Mouse (Mus musculus) A20 (cell line): ENCODE data around the gene Sox12.

ENCODE experiments used
- DNase-seq: peaks from one replicate; pipeline ENCODE4 v3.0.0-alpha.2; 2011; ENCODE audit warnings: low read depth, low spot score

Sox12 gene

GRCm38 (mm10) chr2:152358977-152359376 is 38.9 kb downstream of the Sox12 start:
- peak; percentile 39 for DNase-seq

DNA sequence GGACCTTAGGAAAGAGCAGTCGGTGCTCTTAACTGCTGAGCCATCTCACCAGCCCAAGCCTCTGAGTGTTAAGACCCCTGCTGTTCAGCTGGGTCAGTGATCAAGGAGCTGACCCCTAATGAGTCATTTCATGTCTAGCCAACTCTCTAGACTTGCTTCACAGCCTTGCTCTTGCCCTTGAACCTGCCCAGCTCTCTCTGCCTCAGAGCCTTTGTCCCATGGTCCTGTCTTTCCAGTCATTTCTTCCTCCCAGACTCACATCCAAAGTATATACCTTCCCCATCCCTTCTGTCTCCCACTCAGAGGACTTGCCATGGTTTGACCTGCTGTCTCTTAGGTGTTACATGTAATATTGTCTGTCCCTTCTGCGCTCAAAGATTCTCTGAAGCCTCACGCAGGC is 40.6 kb downstream of the Sox12 start:
- no peak for DNase-seq

- DNase-seq: no peak
Observed at GRCm38 (mm10) chr2:152349842-152350540, 47.9 kb downstream of the Sox12 start.

DNA sequence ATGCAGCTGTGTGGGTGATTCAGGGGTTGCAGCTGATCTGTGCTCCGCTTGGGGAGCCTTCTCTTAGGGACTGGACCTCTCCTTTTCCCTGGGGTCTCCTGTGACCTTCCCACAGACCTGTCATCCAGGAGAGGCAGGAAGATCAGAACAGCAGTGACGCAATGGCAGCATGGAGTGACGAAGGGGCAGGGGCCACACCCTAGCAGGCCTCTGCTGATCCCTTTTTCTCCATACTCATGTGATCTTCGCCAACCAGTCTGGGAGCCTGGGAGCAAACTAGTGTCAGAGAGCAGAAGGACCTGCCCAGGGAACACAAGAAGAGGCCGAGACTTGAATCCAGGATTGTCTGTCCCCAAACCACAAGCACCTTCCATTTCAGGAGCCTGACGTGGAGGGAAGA is 48.7 kb downstream of the Sox12 start:
- no peak for DNase-seq

GRCm38 (mm10) chr2:152347722-152348121 is 50.1 kb downstream of the Sox12 start:
- no peak for DNase-seq

GRCm38 (mm10) chr2:152346776-152347465 is 50.9 kb downstream of the Sox12 start:
- DNase-seq: no peak

- DNase-seq: no peak
Observed at GRCm38 (mm10) chr2:152345393-152345792, 52.5 kb downstream of the Sox12 start.

DNA sequence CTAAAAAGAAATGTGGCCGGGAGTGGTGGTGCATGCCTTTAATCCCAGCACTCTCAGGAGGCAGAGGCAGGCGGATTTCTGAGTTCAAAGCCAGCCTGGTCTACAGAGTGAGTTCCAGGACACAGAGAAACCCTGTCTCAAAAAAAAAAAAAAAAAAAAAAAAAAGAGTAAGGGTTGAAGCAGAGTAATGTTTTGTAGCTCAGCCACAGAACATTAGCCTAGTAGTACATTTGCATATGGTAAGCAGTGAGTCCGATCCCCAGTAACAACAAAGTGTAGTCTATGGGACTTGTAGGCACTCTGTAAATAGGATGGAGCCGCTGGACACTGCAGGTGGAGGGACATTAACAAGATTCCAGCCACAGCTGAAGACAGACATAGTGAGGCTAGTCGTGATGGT is 53.0 kb downstream of the Sox12 start:
- DNase-seq: no peak

DNA sequence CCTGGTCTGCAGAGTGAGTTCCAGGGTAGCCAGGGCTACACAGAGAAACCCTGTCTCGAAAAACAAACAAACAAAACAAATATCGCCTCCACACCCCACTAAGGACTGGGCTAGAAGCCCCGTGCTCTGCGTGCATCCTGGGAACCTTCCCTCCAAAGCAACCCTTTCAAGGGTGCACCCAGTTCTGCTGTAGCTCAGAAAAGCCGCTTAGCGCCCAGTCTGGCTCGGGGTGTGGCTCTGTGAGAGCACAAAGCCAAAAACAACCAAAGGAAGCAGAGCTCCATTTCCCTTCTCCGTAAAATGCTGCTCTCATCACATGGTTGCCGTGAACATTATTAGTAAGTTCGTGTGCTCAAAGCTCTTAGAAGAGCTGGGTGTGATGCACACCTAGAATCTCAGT is 53.5 kb downstream of the Sox12 start:
- DNase-seq: no peak
